In the genomic region with DNA sequence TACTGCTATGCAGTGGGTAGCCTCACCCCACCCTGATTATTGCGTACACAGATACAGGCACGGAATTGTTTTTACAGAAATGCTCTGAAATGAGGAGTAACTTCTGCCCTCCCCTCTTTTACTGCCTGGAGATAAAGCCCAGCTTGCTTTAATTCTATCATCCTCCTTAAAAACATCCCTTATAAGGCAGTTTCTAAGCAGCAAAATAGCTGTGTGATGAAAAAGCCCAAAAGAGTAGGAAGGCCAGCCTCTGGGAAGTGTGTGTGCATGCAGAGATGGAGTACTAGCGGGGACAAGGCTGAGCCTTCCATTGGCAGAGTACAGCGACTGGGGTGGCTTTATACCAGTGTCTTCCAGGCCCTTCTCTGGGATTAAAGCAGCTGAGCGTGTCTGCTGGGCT, we compare ENCODE assay signal across 26 mouse cellular contexts.
DNase-seq lines count a peak whose midpoint lies in the region; ATAC-seq lines count a peak whose summit lies in the region.
"Had no signal": no experiment of that assay in that cellular context is flagged by ENCODE, and none has a peak within 500 bp of the region (broad histone marks: within the 10 kb centered on the region; RNA-seq: fewer than 3 reads in every experiment).

No protein-coding gene starts in this region.

- 85% methylated on average over 5 of the region's 5 CpGs for WGBS in heart, embryonic 13.5 days
- WGBS in kidney, embryonic 16.5 days, result 68% methylated on average over 5 of the region's 5 CpGs
- WGBS in midbrain, embryonic 10.5 days, result 79% methylated on average over 5 of the region's 5 CpGs

- peaks cover 12% of the 10 kb centered on the region for H3K36me3 ChIP-seq in heart, embryonic 13.5 days
- H3K36me3 ChIP-seq in kidney, embryonic 16.5 days (ENCODE audit: insufficient read depth, low read length), result peaks cover 5% of the 10 kb centered on the region; the same call in 1 of the 2 replicates
- H3K36me3 ChIP-seq in midbrain, embryonic 10.5 days, result no peaks in the 10 kb centered on the region
- H3K36me3 ChIP-seq: embryonic facial prominence, embryonic 12.5 days; hindbrain, embryonic 13.5 days; liver, embryonic 15.5 days; midbrain, embryonic 12.5 days had no signal

- H3K27ac ChIP-seq in heart, embryonic 13.5 days (replicated peaks), result peak overlapping the region; percentile 24; the same call in 1 of the 2 replicates
- peak overlapping the region; percentile 65 for H3K27ac ChIP-seq in kidney, embryonic 16.5 days (ENCODE audit: low read length)
- H3K27ac ChIP-seq in midbrain, embryonic 10.5 days (replicated peaks), result no peak overlapping the region
- H3K27ac ChIP-seq: embryonic facial prominence, embryonic 12.5 days; hindbrain, embryonic 13.5 days; layer of hippocampus, adult 2 months; left cerebral cortex, adult 2 months; liver, embryonic 15.5 days; midbrain, embryonic 12.5 days had no signal

- ATAC-seq in heart, embryonic 13.5 days (ENCODE audit: extremely low read depth, insufficient number of reproducible peaks, low FRiP score, low TSS enrichment), result no peak
- no peak for ATAC-seq in kidney, embryonic 16.5 days (ENCODE audit: low FRiP score, low TSS enrichment)
- ATAC-seq: CD4-positive, CD25-positive, alpha-beta regulatory T cell, adult 4 months; forebrain, embryonic 16.5 days had no signal

- DNase-seq in heart, adult 11 months, result no peak
- DNase-seq in kidney, postnatal 14 days, result no peak
- peak; percentile 27 for DNase-seq in lung, postnatal 10 days
- DNase-seq in lung, postnatal 14 days, result no peak
- DNase-seq in midbrain, embryonic 10.5 days (ENCODE audit: low spot score), result no peak
- DNase-seq: adrenal gland, postnatal 14 days; cerebellum, adult 11 months; cerebellum, adult 9-10 months; cerebellum, postnatal 36 days; heart, postnatal 4 days; kidney, postnatal 36 days; retina, postnatal 1 day; right cerebral cortex, postnatal 14 days; thymus, postnatal 14 days had no signal

- H3K9ac ChIP-seq in heart, embryonic 13.5 days, result no peak overlapping the region
- H3K9ac ChIP-seq in kidney, embryonic 16.5 days (replicated peaks; ENCODE audit: low read length), result no peak overlapping the region
- H3K9ac ChIP-seq: embryonic facial prominence, embryonic 12.5 days; hindbrain, embryonic 13.5 days; limb, embryonic 12.5 days; liver, embryonic 15.5 days; midbrain, embryonic 12.5 days had no signal

- no peak overlapping the region for H3K4me2 ChIP-seq in heart, embryonic 13.5 days
- H3K4me2 ChIP-seq in kidney, embryonic 16.5 days (replicated peaks; ENCODE audit: low read depth, low read length), result no peak overlapping the region
- H3K4me2 ChIP-seq: embryonic facial prominence, embryonic 12.5 days; hindbrain, embryonic 13.5 days; limb, embryonic 12.5 days; liver, embryonic 15.5 days; midbrain, embryonic 12.5 days had no signal

- no peaks in the 10 kb centered on the region for H3K9me3 ChIP-seq in heart, embryonic 13.5 days
- H3K9me3 ChIP-seq in kidney, embryonic 16.5 days (ENCODE audit: low read length), result no peaks in the 10 kb centered on the region; the same call in 1 of the 2 replicates
- H3K9me3 ChIP-seq in midbrain, embryonic 10.5 days (replicated peaks), result no peaks in the 10 kb centered on the region
- H3K9me3 ChIP-seq: embryonic facial prominence, embryonic 12.5 days; hindbrain, embryonic 13.5 days; limb, embryonic 12.5 days; liver, embryonic 15.5 days; midbrain, embryonic 12.5 days had no signal

- H3K4me3 ChIP-seq in heart, embryonic 13.5 days, result no peak overlapping the region
- no peak overlapping the region for H3K4me3 ChIP-seq in kidney, embryonic 16.5 days (ENCODE audit: low read length)
- H3K4me3 ChIP-seq in midbrain, embryonic 10.5 days, result no peak overlapping the region
- H3K4me3 ChIP-seq: embryonic facial prominence, embryonic 12.5 days; erythroblast, embryonic 14.5 days; hindbrain, embryonic 13.5 days; layer of hippocampus, adult 2 months; left cerebral cortex, adult 2 months; limb, embryonic 12.5 days; liver, embryonic 15.5 days; midbrain, embryonic 12.5 days had no signal

- H3K4me1 ChIP-seq in heart, embryonic 13.5 days, result peaks cover 42% of the 10 kb centered on the region
- peaks cover 46% of the 10 kb centered on the region for H3K4me1 ChIP-seq in kidney, embryonic 16.5 days (ENCODE audit: insufficient read depth, low read length)
- H3K4me1 ChIP-seq in midbrain, embryonic 10.5 days, result peaks cover 25% of the 10 kb centered on the region
- H3K4me1 ChIP-seq: hindbrain, embryonic 13.5 days; liver, embryonic 15.5 days had no signal

- no peaks in the 10 kb centered on the region for H3K27me3 ChIP-seq in heart, embryonic 13.5 days (replicated peaks)
- no peaks in the 10 kb centered on the region for H3K27me3 ChIP-seq in kidney, embryonic 16.5 days (ENCODE audit: insufficient read depth, low read length)
- no peaks in the 10 kb centered on the region for H3K27me3 ChIP-seq in midbrain, embryonic 10.5 days (ENCODE audit: low read depth, poor library complexity, severe bottlenecking)
- H3K27me3 ChIP-seq: embryonic facial prominence, embryonic 12.5 days; hindbrain, embryonic 13.5 days; limb, embryonic 12.5 days; liver, embryonic 15.5 days; midbrain, embryonic 12.5 days had no signal
